Mouse (Mus musculus): Measurements from ENCODE around the gene Gbf1.

DNA sequence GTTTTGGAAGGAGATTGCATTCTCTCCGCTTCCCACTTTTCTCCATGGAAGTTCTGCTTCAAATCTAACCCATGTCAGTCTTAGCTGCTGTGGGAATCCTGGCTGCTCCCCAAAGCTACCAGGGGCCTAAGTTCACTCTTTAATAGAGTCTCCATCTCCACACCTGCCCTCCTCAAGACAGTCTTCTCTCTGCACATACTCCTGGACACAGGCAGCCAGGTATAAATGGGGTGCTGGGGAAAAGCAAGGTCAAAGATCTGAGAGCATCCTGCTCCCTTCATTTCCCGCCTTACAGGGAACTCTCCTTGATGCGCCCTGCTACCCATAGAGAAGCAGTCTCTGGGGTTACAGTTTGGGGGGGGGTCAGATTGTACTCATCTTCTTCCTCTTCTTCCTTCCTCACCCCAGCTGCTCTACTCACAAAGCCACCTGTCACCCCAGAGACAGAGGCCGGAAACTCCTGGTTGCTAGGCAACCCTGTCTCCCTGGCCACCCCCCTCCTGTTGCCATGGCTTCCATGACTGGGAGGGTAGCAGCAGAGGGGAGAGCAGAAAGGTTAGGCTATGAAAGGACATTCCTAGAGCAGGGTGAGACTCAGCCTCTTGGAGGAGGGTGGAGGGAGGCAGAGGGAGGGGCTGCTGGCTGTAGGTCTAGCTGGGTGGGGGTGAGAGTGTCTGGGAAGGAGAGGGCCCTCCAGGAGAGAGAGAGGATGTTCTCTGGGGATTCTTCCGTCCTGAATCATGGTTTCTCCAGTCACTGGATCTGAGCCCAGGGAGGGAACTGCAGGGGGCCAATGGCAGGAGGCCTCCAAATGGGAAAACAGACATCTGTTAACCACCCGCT, 169.0 kb downstream of the Gbf1 start:
- TF ChIP-seq MYOD1 (IDR thresholded peaks at IDR 0.05; ENCODE audit: control insufficient read depth in 1 of 3, insufficient read length in 2 of 3, low read depth in 2 of 3) (no peak), MYOG (IDR thresholded peaks at IDR 0.05; ENCODE audit: control insufficient read depth in 1 of 3, insufficient read depth in 1 of 3, insufficient read length in 2 of 3, low read depth in 2 of 3) (no peak), USF1 (IDR thresholded peaks at IDR 0.05; ENCODE audit: low read depth) (no peak), POLR2A (IDR thresholded peaks at IDR 0.05; ENCODE audit: insufficient read length, low read depth) (no peak), POLR2AphosphoS2 (IDR thresholded peaks at IDR 0.05; ENCODE audit: insufficient read length, low read depth) (no peak), E2F4 (IDR thresholded peaks at IDR 0.05; ENCODE audit: insufficient read depth) (no peak), MAX (IDR thresholded peaks at IDR 0.05; ENCODE audit: low read depth) (no peak), TCF12 (IDR thresholded peaks at IDR 0.05; ENCODE audit: insufficient read depth, poor library complexity, severe bottlenecking) (no peak), CEBPB (IDR thresholded peaks at IDR 0.05; ENCODE audit: insufficient read depth, poor library complexity, severe bottlenecking) (no peak)
